Mouse (Mus musculus): ENCODE data around the gene Tmem108. TPM values are rescaled to one million over a fixed set of nuclear protein-coding genes. Genes with fewer than 3 reads are reported as not detected.

Tmem108 gene
- polyA plus RNA-seq, 1 experiment from 2014 or later, result 33.0 TPM

- Histone ChIP-seq H3K9ac (no peak overlapping the region), H3K36me3 (replicated peaks) (no peaks in the 10 kb centered on the region), H3K27me3 (replicated peaks) (peaks cover 6% of the 10 kb centered on the region; the same call in 1 of the 2 replicates), H3K4me3 (no peak overlapping the region), H3K4me2 (no peak overlapping the region), H3K4me1 (peaks cover 51% of the 10 kb centered on the region), H3K27ac (no peak overlapping the region), H3K9me3 (no peaks in the 10 kb centered on the region)
- WGBS, result 86% methylated on average over 3 of the region's 3 CpGs
- no peak for ATAC-seq (replicated peaks)
Observed at GRCm38 (mm10) chr9:103548606-103549005, 213.0 kb downstream of the Tmem108 start.

GRCm38 (mm10) chr9:103546695-103547645 is 214.7 kb downstream of the Tmem108 start:
- Histone ChIP-seq H3K36me3 (replicated peaks) (no peaks in the 10 kb centered on the region), H3K27ac (peak overlapping the region; percentile 64), H3K4me2 (peak overlapping the region; percentile 23), H3K4me3 (no peak overlapping the region), H3K27me3 (replicated peaks) (no peaks in the 10 kb centered on the region), H3K9me3 (no peaks in the 10 kb centered on the region), H3K4me1 (peaks cover 50% of the 10 kb centered on the region), H3K9ac (no peak overlapping the region)
- WGBS, result 26% methylated on average over 22 of the region's 22 CpGs
- ATAC-seq (replicated peaks), result peak; percentile 49; the same call in 1 of the 2 replicates

GRCm38 (mm10) chr9:103545729-103546128 is 215.9 kb downstream of the Tmem108 start:
- Histone ChIP-seq H3K27me3 (replicated peaks) (no peaks in the 10 kb centered on the region), H3K36me3 (replicated peaks) (no peaks in the 10 kb centered on the region), H3K4me2 (no peak overlapping the region), H3K4me1 (peaks cover 37% of the 10 kb centered on the region), H3K9me3 (no peaks in the 10 kb centered on the region), H3K4me3 (no peak overlapping the region), H3K9ac (no peak overlapping the region), H3K27ac (no peak overlapping the region)
- no peak for ATAC-seq (replicated peaks)
- 96% methylated on average over 4 of the region's 4 CpGs for WGBS

GRCm38 (mm10) chr9:103545271-103545670 is 216.4 kb downstream of the Tmem108 start:
- Histone ChIP-seq H3K4me3 (no peak overlapping the region), H3K9me3 (no peaks in the 10 kb centered on the region), H3K4me1 (peaks cover 33% of the 10 kb centered on the region), H3K4me2 (no peak overlapping the region), H3K27ac (no peak overlapping the region), H3K36me3 (replicated peaks) (no peaks in the 10 kb centered on the region), H3K9ac (no peak overlapping the region), H3K27me3 (replicated peaks) (no peaks in the 10 kb centered on the region)
- WGBS, result 70% methylated on average over 4 of the region's 4 CpGs
- no peak for ATAC-seq (replicated peaks)

GRCm38 (mm10) chr9:103544599-103544998 is 217.0 kb downstream of the Tmem108 start:
- WGBS, result 74% methylated on average over 1 of the region's 1 CpGs
- H3K36me3 ChIP-seq (replicated peaks), result no peaks in the 10 kb centered on the region
- H3K4me3 ChIP-seq, result no peak overlapping the region
- no peak overlapping the region for H3K9ac ChIP-seq
- peaks cover 32% of the 10 kb centered on the region for H3K4me1 ChIP-seq
- no peaks in the 10 kb centered on the region for H3K27me3 ChIP-seq (replicated peaks)
- H3K27ac ChIP-seq, result no peak overlapping the region
- no peaks in the 10 kb centered on the region for H3K9me3 ChIP-seq
- H3K4me2 ChIP-seq, result no peak overlapping the region
- ATAC-seq (replicated peaks), result no peak

- H3K27ac ChIP-seq, result no peak overlapping the region
- WGBS, result 81% methylated on average over 8 of the region's 8 CpGs
- no peak overlapping the region for H3K4me3 ChIP-seq
- H3K36me3 ChIP-seq (replicated peaks), result no peaks in the 10 kb centered on the region
- no peak overlapping the region for H3K4me2 ChIP-seq
- H3K27me3 ChIP-seq (replicated peaks), result no peaks in the 10 kb centered on the region
- no peak for ATAC-seq (replicated peaks)
- peaks cover 22% of the 10 kb centered on the region for H3K4me1 ChIP-seq
- H3K9ac ChIP-seq, result no peak overlapping the region
- no peaks in the 10 kb centered on the region for H3K9me3 ChIP-seq
Observed at GRCm38 (mm10) chr9:103540518-103540917, 221.1 kb downstream of the Tmem108 start.

- Histone ChIP-seq H3K36me3 (replicated peaks) (no peaks in the 10 kb centered on the region), H3K9ac (no peak overlapping the region), H3K9me3 (no peaks in the 10 kb centered on the region), H3K27ac (peak overlapping the region; percentile 67), H3K4me1 (peaks cover 30% of the 10 kb centered on the region), H3K4me2 (peak overlapping the region; percentile 14; the same call in 1 of the 2 replicates), H3K4me3 (no peak overlapping the region), H3K27me3 (replicated peaks) (no peaks in the 10 kb centered on the region)
- peak; percentile 94 for ATAC-seq (replicated peaks)
- WGBS, result 39% methylated on average over 8 of the region's 8 CpGs
Observed at GRCm38 (mm10) chr9:103538047-103538816, 223.4 kb downstream of the Tmem108 start.

- H3K9me3 ChIP-seq, result no peaks in the 10 kb centered on the region
- H3K36me3 ChIP-seq (replicated peaks), result no peaks in the 10 kb centered on the region
- no peak for ATAC-seq (replicated peaks)
- H3K4me3 ChIP-seq, result no peak overlapping the region
- no peak overlapping the region for H3K27ac ChIP-seq
- no peak overlapping the region for H3K9ac ChIP-seq
- H3K27me3 ChIP-seq (replicated peaks), result no peaks in the 10 kb centered on the region
- WGBS, result 76% methylated on average over 6 of the region's 6 CpGs
- peaks cover 30% of the 10 kb centered on the region for H3K4me1 ChIP-seq
- no peak overlapping the region for H3K4me2 ChIP-seq
Observed at GRCm38 (mm10) chr9:103536059-103536634, 225.5 kb downstream of the Tmem108 start.

GRCm38 (mm10) chr9:103525041-103525537 is 236.5 kb downstream of the Tmem108 start:
- no peaks in the 10 kb centered on the region for H3K27me3 ChIP-seq (replicated peaks)
- no peak overlapping the region for H3K9ac ChIP-seq
- no peak overlapping the region for H3K4me3 ChIP-seq
- no peak overlapping the region for H3K4me2 ChIP-seq
- peaks cover 27% of the 10 kb centered on the region for H3K4me1 ChIP-seq
- no peaks in the 10 kb centered on the region for H3K9me3 ChIP-seq
- peak; percentile 72 for ATAC-seq (replicated peaks)
- WGBS, result 16% methylated on average over 10 of the region's 10 CpGs
- H3K27ac ChIP-seq, result peak overlapping the region; percentile 60
- no peaks in the 10 kb centered on the region for H3K36me3 ChIP-seq (replicated peaks)

GRCm38 (mm10) chr9:103524600-103524999 is 237.0 kb downstream of the Tmem108 start:
- Histone ChIP-seq H3K4me3 (no peak overlapping the region), H3K4me1 (peaks cover 27% of the 10 kb centered on the region), H3K9me3 (no peaks in the 10 kb centered on the region), H3K36me3 (replicated peaks) (no peaks in the 10 kb centered on the region), H3K9ac (no peak overlapping the region), H3K27me3 (replicated peaks) (no peaks in the 10 kb centered on the region), H3K27ac (peak overlapping the region; percentile 60), H3K4me2 (no peak overlapping the region)
- peak; percentile 71 for ATAC-seq (replicated peaks)
- WGBS, result 13% methylated on average over 5 of the region's 5 CpGs

GRCm38 (mm10) chr9:103523742-103524403 is 237.8 kb downstream of the Tmem108 start:
- WGBS, result 40% methylated on average over 7 of the region's 7 CpGs
- H3K9ac ChIP-seq, result no peak overlapping the region
- no peak overlapping the region for H3K4me2 ChIP-seq
- H3K27me3 ChIP-seq (replicated peaks), result no peaks in the 10 kb centered on the region
- ATAC-seq (replicated peaks), result no peak
- no peak overlapping the region for H3K4me3 ChIP-seq
- H3K4me1 ChIP-seq, result peaks cover 27% of the 10 kb centered on the region
- H3K9me3 ChIP-seq, result no peaks in the 10 kb centered on the region
- H3K27ac ChIP-seq, result peak overlapping the region; percentile 60
- no peaks in the 10 kb centered on the region for H3K36me3 ChIP-seq (replicated peaks)

Measured in midbrain, embryonic 15.5 days (tissue).